Mouse (Mus musculus) myocyte (in vitro differentiated cells): ENCODE data around the gene Hnf4a.

Experiments
- CEBPB ChIP-seq: IDR thresholded peaks from 2 replicates; pipeline ENCODE4 v1.6.1; 2011; ENCODE audit warnings: mild to moderate bottlenecking, moderate library complexity; ENCODE audit not compliant: poor library complexity, insufficient read depth, severe bottlenecking
- E2F4 ChIP-seq: IDR thresholded peaks from one replicate; pipeline ENCODE4 v1.6.1; 2011; ENCODE audit warnings: mild to moderate bottlenecking, control low read depth, moderate library complexity; ENCODE audit not compliant: insufficient read depth
- MAX ChIP-seq: IDR thresholded peaks from one replicate; pipeline ENCODE4 v1.6.1; 2011; ENCODE audit warnings: low read depth, mild to moderate bottlenecking, control low read depth
- MYOD1 ChIP-seq, 3 experiments: IDR thresholded peaks; one replicate each; pipeline ENCODE4 v1.6.1; 2011; ENCODE audit warnings: control low read depth in 2 of 3, low read depth in 2 of 3, mild to moderate bottlenecking in 2 of 3, moderate library complexity in 1 of 3; ENCODE audit not compliant: insufficient read length in 2 of 3, control insufficient read depth in 1 of 3
- MYOG ChIP-seq, 3 experiments: IDR thresholded peaks; one replicate each; pipeline ENCODE4 v1.6.1; 2011; ENCODE audit warnings: control low read depth in 2 of 3, low read depth in 2 of 3, mild to moderate bottlenecking in 2 of 3; ENCODE audit not compliant: insufficient read length in 2 of 3, control insufficient read depth in 1 of 3, insufficient read depth in 1 of 3
- POLR2A ChIP-seq: IDR thresholded peaks from one replicate; pipeline ENCODE4 v1.6.1; 2011; ENCODE audit warnings: low read depth, mild to moderate bottlenecking, control low read depth, moderate library complexity; ENCODE audit not compliant: insufficient read length
- POLR2AphosphoS2 ChIP-seq: IDR thresholded peaks from one replicate; pipeline ENCODE4 v1.6.1; 2011; ENCODE audit warnings: low read depth, control low read depth; ENCODE audit not compliant: insufficient read length
- REST ChIP-seq: IDR thresholded peaks from one replicate; pipeline ENCODE4 v1.6.1; 2011; ENCODE audit warnings: mild to moderate bottlenecking, control low read depth, moderate library complexity; ENCODE audit not compliant: insufficient read depth, insufficient read length
- SRF ChIP-seq: IDR thresholded peaks from one replicate; pipeline ENCODE4 v1.6.1; 2011; ENCODE audit warnings: low read depth; ENCODE audit not compliant: control insufficient read depth, insufficient read length
- TCF12 ChIP-seq: IDR thresholded peaks from one replicate; pipeline ENCODE4 v1.6.1; 2011; ENCODE audit warnings: mild to moderate bottlenecking, control low read depth; ENCODE audit not compliant: poor library complexity, insufficient read depth, severe bottlenecking
- TCF3 ChIP-seq: IDR thresholded peaks from one replicate; pipeline ENCODE4 v1.6.1; 2011; ENCODE audit warnings: low read depth, control low read depth; ENCODE audit not compliant: insufficient read length
- USF1 ChIP-seq: IDR thresholded peaks from one replicate; pipeline ENCODE4 v1.6.1; 2011; ENCODE audit warnings: low read depth, mild to moderate bottlenecking, control low read depth, moderate library complexity

GRCm38 (mm10) chr2:163539321-163540040, 32.9 kb downstream of the Hnf4a start:
- TF ChIP-seq USF1 (no peak), TCF12 (no peak), POLR2A (no peak), POLR2AphosphoS2 (no peak), MAX (no peak), E2F4 (no peak), MYOG (IDR thresholded peaks at IDR 0.05; ENCODE audit: control insufficient read depth in 1 of 3, insufficient read depth in 1 of 3, insufficient read length in 2 of 3, low read depth in 2 of 3) (no peak), CEBPB (no peak), MYOD1 (IDR thresholded peaks at IDR 0.05; ENCODE audit: control insufficient read depth in 1 of 3, insufficient read length in 2 of 3, low read depth in 2 of 3) (no peak), SRF (no peak), REST (no peak), TCF3 (no peak)
